Mouse (Mus musculus) megakaryocyte, embryonic 14.5 days (primary cell): ENCODE results near the gene Ahdc1. TPM values are rescaled to one million over a fixed set of nuclear protein-coding genes. Genes with fewer than 3 reads are reported as not detected.

Experiments
- H3K27me3 ChIP-seq: replicated peaks from 2 replicates; pipeline ENCODE3; 2012; ENCODE audit warnings: inconsistent platforms
- H3K36me3 ChIP-seq: replicated peaks from 2 replicates; pipeline ENCODE3; 2012; ENCODE audit warnings: low read length, inconsistent platforms, mixed read lengths
- H3K4me1 ChIP-seq: 2 replicates; pipeline ENCODE4 v1.6.1; 2012; ENCODE audit warnings: inconsistent platforms
- H3K4me3 ChIP-seq: replicated peaks from 2 replicates; pipeline ENCODE3; 2012; ENCODE audit warnings: moderate library complexity, mild to moderate bottlenecking, inconsistent platforms
- H3K9me3 ChIP-seq: 2 replicates; pipeline ENCODE4 v1.6.1; 2012; ENCODE audit warnings: inconsistent platforms
- FLI1 ChIP-seq: IDR thresholded peaks from 2 replicates; pipeline ENCODE4 v1.6.1; 2012; ENCODE audit warnings: low read length, inconsistent platforms, mixed read lengths
- GATA1 ChIP-seq: IDR thresholded peaks from 3 replicates; pipeline ENCODE4 v1.6.1; 2012; ENCODE audit warnings: mixed read lengths, low read length, inconsistent platforms, borderline replicate concordance
- polyA plus RNA-seq: library from polyadenylated mRNA; stranded (reverse); fragments of >175 nt; gene quantifications from 2 replicates; pipeline ENCODE4 v1.2.3, GENCODE M21; 2012; ENCODE audit warnings: low replicate concordance; ENCODE audit not compliant: insufficient read depth

Gene Ahdc1
- polyA plus RNA-seq, 1 experiment, result 42.4 TPM

GRCm38 (mm10) chr4:133016677-133017415 is 5.8 kb downstream of the Ahdc1 start:
- H3K9me3 ChIP-seq, result no peaks in the 10 kb centered on the region
- peaks cover 53% of the 10 kb centered on the region for H3K36me3 ChIP-seq
- peak overlapping the region; percentile 87 for H3K4me3 ChIP-seq
- TF ChIP-seq GATA1 (no peak), FLI1 (no peak)
- H3K4me1 ChIP-seq, result peaks cover 91% of the 10 kb centered on the region
- no peaks in the 10 kb centered on the region for H3K27me3 ChIP-seq

GRCm38 (mm10) chr4:133017597-133018262 is 6.7 kb downstream of the Ahdc1 start:
- TF ChIP-seq GATA1 (no peak), FLI1 (no peak)
- Histone ChIP-seq H3K36me3 (peaks cover 62% of the 10 kb centered on the region), H3K9me3 (no peaks in the 10 kb centered on the region), H3K4me3 (peak overlapping the region; percentile 87), H3K4me1 (peaks cover 100% of the 10 kb centered on the region), H3K27me3 (no peaks in the 10 kb centered on the region)

GRCm38 (mm10) chr4:133018263-133018798 is 7.3 kb downstream of the Ahdc1 start:
- peaks cover 68% of the 10 kb centered on the region for H3K36me3 ChIP-seq
- no peaks in the 10 kb centered on the region for H3K27me3 ChIP-seq
- no peaks in the 10 kb centered on the region for H3K9me3 ChIP-seq
- TF ChIP-seq FLI1 (no peak), GATA1 (no peak)
- H3K4me1 ChIP-seq, result peaks cover 100% of the 10 kb centered on the region
- H3K4me3 ChIP-seq, result peak overlapping the region; percentile 53

GRCm38 (mm10) chr4:133020721-133021120 is 9.7 kb downstream of the Ahdc1 start:
- Histone ChIP-seq H3K4me1 (peaks cover 100% of the 10 kb centered on the region), H3K4me3 (no peak overlapping the region), H3K27me3 (no peaks in the 10 kb centered on the region), H3K36me3 (peaks cover 88% of the 10 kb centered on the region), H3K9me3 (no peaks in the 10 kb centered on the region)
- no peak for TF ChIP-seq GATA1
- TF ChIP-seq FLI1, result no peak

- Histone ChIP-seq H3K27me3 (no peaks in the 10 kb centered on the region), H3K9me3 (no peaks in the 10 kb centered on the region), H3K36me3 (peaks cover 93% of the 10 kb centered on the region), H3K4me3 (no peak overlapping the region), H3K4me1 (peaks cover 100% of the 10 kb centered on the region)
- TF ChIP-seq FLI1 (no peak), GATA1 (no peak)
Measured at GRCm38 (mm10) chr4:133021181-133021671, 10.2 kb downstream of the Ahdc1 start.

- TF ChIP-seq GATA1, result no peak
- TF ChIP-seq FLI1, result no peak
- H3K4me1 ChIP-seq, result peaks cover 100% of the 10 kb centered on the region
- H3K4me3 ChIP-seq, result no peak overlapping the region
- H3K9me3 ChIP-seq, result no peaks in the 10 kb centered on the region
- no peaks in the 10 kb centered on the region for H3K27me3 ChIP-seq
- peaks cover 94% of the 10 kb centered on the region for H3K36me3 ChIP-seq
Measured at GRCm38 (mm10) chr4:133022217-133022616, 11.2 kb downstream of the Ahdc1 start.

GRCm38 (mm10) chr4:133022954-133023635 is 12.0 kb downstream of the Ahdc1 start:
- Histone ChIP-seq H3K27me3 (no peaks in the 10 kb centered on the region), H3K4me3 (peak overlapping the region; percentile 69), H3K36me3 (peaks cover 95% of the 10 kb centered on the region), H3K9me3 (no peaks in the 10 kb centered on the region), H3K4me1 (peaks cover 100% of the 10 kb centered on the region)
- no peak for TF ChIP-seq FLI1
- TF ChIP-seq GATA1, result no peak

- H3K9me3 ChIP-seq, result no peaks in the 10 kb centered on the region
- H3K4me1 ChIP-seq, result peaks cover 100% of the 10 kb centered on the region
- peaks cover 95% of the 10 kb centered on the region for H3K36me3 ChIP-seq
- peak overlapping the region; percentile 23 for H3K4me3 ChIP-seq
- TF ChIP-seq FLI1 (no peak), GATA1 (no peak)
- H3K27me3 ChIP-seq, result no peaks in the 10 kb centered on the region
Measured at GRCm38 (mm10) chr4:133023636-133024035, 12.6 kb downstream of the Ahdc1 start.

GRCm38 (mm10) chr4:133024404-133024803 is 13.3 kb downstream of the Ahdc1 start:
- TF ChIP-seq GATA1 (no peak), FLI1 (no peak)
- peaks cover 94% of the 10 kb centered on the region for H3K36me3 ChIP-seq
- H3K27me3 ChIP-seq, result no peaks in the 10 kb centered on the region

More at GRCm38 (mm10) chr4:133024404-133024803, 13.3 kb downstream of the Ahdc1 start:
- Histone ChIP-seq H3K9me3 (no peaks in the 10 kb centered on the region), H3K4me3 (no peak overlapping the region), H3K4me1 (peaks cover 100% of the 10 kb centered on the region)
